Mouse (Mus musculus) ES-Bruce4 (cell line): ENCODE results near the gene Sucnr1. TPM values are rescaled to one million over a fixed set of nuclear protein-coding genes. Genes with fewer than 3 reads are reported as not detected.
"Not testable (repeated sequence)": the region's sequence is repeated elsewhere in the genome, so short reads cannot be mapped to it uniquely, and the experiment has no call there.

ENCODE experiments used
- H3K27ac ChIP-seq: 2 replicates; pipeline ENCODE4 v1.5.1; 2012; ENCODE audit warnings: low read length, inconsistent platforms; ENCODE audit not compliant: insufficient read depth
- H3K27me3 ChIP-seq: 2 replicates; pipeline ENCODE4 v1.6.1; 2012; ENCODE audit warnings: mild to moderate bottlenecking, low read length, inconsistent platforms; ENCODE audit not compliant: control insufficient read depth, poor library complexity, insufficient read depth, severe bottlenecking
- H3K36me3 ChIP-seq: 2 replicates; pipeline ENCODE4 v1.6.1; 2012; ENCODE audit warnings: inconsistent platforms, mild to moderate bottlenecking, low read length, moderate library complexity; ENCODE audit not compliant: control insufficient read depth, poor library complexity, insufficient read depth, severe bottlenecking
- H3K4me1 ChIP-seq: one replicate; pipeline ENCODE4 v1.8.1; 2011; ENCODE audit warnings: low read length; ENCODE audit not compliant: control insufficient read depth, insufficient read depth
- H3K4me3 ChIP-seq: 2 replicates; pipeline ENCODE4 v1.5.1; 2011; ENCODE audit warnings: low read depth, mild to moderate bottlenecking, low read length
- H3K9ac ChIP-seq: 2 replicates; pipeline ENCODE4 v1.6.1; 2012; ENCODE audit warnings: low read depth, mild to moderate bottlenecking, inconsistent platforms; ENCODE audit not compliant: poor library complexity, severe bottlenecking
- H3K9me3 ChIP-seq: replicated peaks from 2 replicates; pipeline ENCODE4 v1.6.1; 2012; ENCODE audit warnings: mild to moderate bottlenecking, low read length, inconsistent platforms; ENCODE audit not compliant: control insufficient read depth, poor library complexity, insufficient read depth, severe bottlenecking
- CTCF ChIP-seq: IDR thresholded peaks from one replicate; pipeline ENCODE4 v1.8.1; 2011; ENCODE audit warnings: low read depth, low read length
- EP300 ChIP-seq: IDR thresholded peaks from 2 replicates; pipeline ENCODE4 v1.6.1; 2011; ENCODE audit warnings: low read depth, low read length; ENCODE audit not compliant: insufficient read depth
- POLR2A ChIP-seq: IDR thresholded peaks from one replicate; pipeline ENCODE4 v1.8.1; 2011; ENCODE audit warnings: low read length; ENCODE audit not compliant: insufficient read depth
- polyA plus RNA-seq: library from polyadenylated mRNA; stranded (reverse); fragments of >200 nt; gene quantifications from 2 replicates; pipeline ENCODE4 v1.2.4, GENCODE M21; 2011; ENCODE audit warnings: low read depth; ENCODE audit not compliant: missing spikeins, insufficient read depth, insufficient read length

The Sucnr1 gene
- polyA plus RNA-seq, 1 experiment: not detected

- no peak overlapping the region for H3K9ac ChIP-seq
- H3K36me3 ChIP-seq: no peaks in the 10 kb centered on the region
- no peak overlapping the region for H3K27ac ChIP-seq
- H3K4me3 ChIP-seq: no peak overlapping the region
- H3K27me3 ChIP-seq: no peaks in the 10 kb centered on the region
- TF ChIP-seq EP300: no peak
- no peak for TF ChIP-seq POLR2A
- TF ChIP-seq CTCF: no peak
- H3K4me1 ChIP-seq: no peaks in the 10 kb centered on the region
- no peaks in the 10 kb centered on the region for H3K9me3 ChIP-seq
These were observed 12.9 kb downstream of the Sucnr1 start for GRCm38 (mm10) chr3:60094386-60095156.

DNA sequence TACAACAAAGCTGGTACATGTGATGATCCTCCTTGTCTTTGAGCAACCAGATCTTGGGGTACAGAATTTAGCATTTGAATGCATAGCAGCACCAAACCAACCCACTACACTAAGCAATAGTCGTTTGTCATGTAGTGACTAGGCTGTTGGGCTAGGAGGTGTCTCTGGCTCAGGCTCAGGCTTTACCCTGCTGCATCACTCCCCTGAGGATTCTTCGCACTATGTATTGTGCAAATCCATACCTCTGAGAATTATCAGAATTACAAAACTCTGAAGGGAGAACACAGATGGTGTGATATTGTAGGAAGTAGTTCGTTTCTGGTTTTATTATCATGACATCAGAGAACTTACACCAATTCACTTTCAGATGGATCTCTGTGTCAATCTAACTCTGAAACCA lies 15.3 kb downstream of the Sucnr1 start:
- no peaks in the 10 kb centered on the region for H3K36me3 ChIP-seq
- H3K9me3 ChIP-seq: no peaks in the 10 kb centered on the region
- TF ChIP-seq POLR2A (no peak), CTCF (no peak), EP300 (no peak)
- no peaks in the 10 kb centered on the region for H3K27me3 ChIP-seq
- no peak overlapping the region for H3K9ac ChIP-seq
- H3K27ac ChIP-seq: no peak overlapping the region
- H3K4me3 ChIP-seq: no peak overlapping the region
- no peaks in the 10 kb centered on the region for H3K4me1 ChIP-seq

DNA sequence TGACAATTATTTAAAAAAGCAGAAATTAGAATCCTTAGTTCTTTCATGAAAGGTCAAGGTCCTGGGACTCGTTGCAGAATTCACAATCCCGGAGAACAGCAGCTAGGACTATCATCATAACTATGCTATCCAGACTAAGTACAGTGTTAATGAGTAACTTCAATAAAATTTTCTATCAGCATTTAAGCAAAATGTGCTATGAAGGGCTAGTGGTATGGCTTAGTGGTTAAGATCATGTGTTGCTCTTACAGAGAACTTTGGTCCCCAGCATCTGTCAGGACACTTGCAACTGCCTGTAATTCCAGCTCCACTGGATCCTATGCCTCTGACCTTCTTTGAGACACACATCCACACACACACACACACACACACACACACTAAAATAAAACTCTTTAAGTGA lies 15.8 kb downstream of the Sucnr1 start:
- H3K36me3 ChIP-seq: no peaks in the 10 kb centered on the region
- H3K4me3 ChIP-seq: no peak overlapping the region
- no peak overlapping the region for H3K27ac ChIP-seq
- no peaks in the 10 kb centered on the region for H3K4me1 ChIP-seq
- no peaks in the 10 kb centered on the region for H3K9me3 ChIP-seq
- no peak overlapping the region for H3K9ac ChIP-seq
- TF ChIP-seq EP300 (no peak), CTCF (no peak), POLR2A (no peak)
- no peaks in the 10 kb centered on the region for H3K27me3 ChIP-seq

DNA sequence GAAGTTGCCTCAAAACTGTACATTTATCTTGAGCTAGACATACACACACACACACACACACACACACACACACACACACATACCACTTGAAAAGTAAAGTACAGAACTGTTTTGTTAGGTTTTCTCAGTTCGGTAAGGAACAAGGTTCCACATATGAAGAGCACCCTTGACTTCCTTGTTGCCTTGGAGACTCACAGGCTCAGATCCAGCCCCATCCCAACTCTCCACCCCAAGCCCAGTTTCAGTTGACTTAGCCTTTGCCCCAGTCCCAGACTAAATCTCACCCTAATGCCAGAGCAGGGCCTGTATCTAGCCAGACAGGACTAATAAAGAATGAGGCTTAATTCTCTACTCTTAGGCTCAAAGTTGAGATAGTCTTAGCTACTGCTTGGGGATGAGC lies 16.9 kb downstream of the Sucnr1 start:
- H3K27ac ChIP-seq: no peak overlapping the region
- H3K36me3 ChIP-seq: no peaks in the 10 kb centered on the region
- TF ChIP-seq CTCF: no peak
- no peak for TF ChIP-seq EP300
- no peak for TF ChIP-seq POLR2A
- H3K9me3 ChIP-seq: no peaks in the 10 kb centered on the region
- no peak overlapping the region for H3K9ac ChIP-seq
- H3K4me1 ChIP-seq: no peaks in the 10 kb centered on the region
- no peaks in the 10 kb centered on the region for H3K27me3 ChIP-seq
- no peak overlapping the region for H3K4me3 ChIP-seq

DNA sequence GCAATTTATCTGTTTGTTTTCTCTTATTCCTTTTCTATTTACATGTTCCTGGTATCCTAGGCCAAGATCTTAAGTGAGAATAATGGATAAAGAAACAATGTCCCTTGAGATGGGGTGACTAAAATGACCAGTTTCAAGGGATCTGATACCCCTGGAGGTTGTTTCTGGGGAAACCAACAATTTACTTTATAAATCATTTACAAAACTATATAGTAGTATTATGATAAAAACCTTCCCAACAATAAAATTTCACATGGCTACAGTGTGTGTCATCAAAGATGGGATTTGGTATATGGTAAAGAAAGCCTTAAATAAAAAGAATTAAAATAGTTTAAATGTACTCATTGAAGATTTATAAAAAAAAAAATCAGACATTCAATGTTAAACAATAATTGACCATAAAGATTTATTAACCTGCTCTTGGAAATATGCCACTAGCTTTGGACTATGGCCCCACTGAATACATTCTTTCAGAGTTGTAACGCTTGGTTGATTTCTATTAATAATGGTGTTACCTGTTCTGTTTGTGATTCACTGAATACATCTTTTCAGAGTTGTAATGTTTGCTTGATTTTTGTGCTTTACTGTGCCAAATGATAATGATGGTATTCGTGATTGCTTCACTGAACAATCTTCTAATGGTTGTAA lies 22.9 kb downstream of the Sucnr1 start:
- H3K9ac ChIP-seq: no peak overlapping the region
- H3K27me3 ChIP-seq: no peaks in the 10 kb centered on the region
- no peaks in the 10 kb centered on the region for H3K36me3 ChIP-seq
- no peak overlapping the region for H3K27ac ChIP-seq
- no peak for TF ChIP-seq EP300
- no peak for TF ChIP-seq CTCF
- no peak for TF ChIP-seq POLR2A
- peaks cover 15% of the 10 kb centered on the region for H3K9me3 ChIP-seq
- H3K4me1 ChIP-seq: no peaks in the 10 kb centered on the region
- no peak overlapping the region for H3K4me3 ChIP-seq

DNA sequence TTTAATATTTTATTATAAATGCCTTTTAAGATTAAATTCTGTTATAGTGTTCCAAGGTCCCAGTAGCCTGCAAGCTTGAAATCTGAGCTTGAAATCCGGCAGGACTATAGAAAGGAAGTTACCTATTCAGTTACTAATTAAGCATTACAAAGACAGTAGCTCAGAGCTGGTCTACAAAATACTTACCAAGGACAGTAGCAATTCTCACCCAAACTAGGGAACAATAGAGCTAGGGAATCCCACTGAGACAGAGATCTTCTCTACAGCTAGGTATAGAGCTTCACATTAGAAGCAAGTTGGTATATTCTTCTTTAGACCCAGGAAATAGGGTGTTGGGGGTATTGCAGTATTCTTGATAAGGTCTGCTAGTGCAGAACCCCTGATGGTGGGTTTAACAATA lies 24.8 kb downstream of the Sucnr1 start:
- H3K9ac ChIP-seq, H3K4me3 ChIP-seq, H3K27ac ChIP-seq, H3K27me3 ChIP-seq, H3K4me1 ChIP-seq, H3K36me3 ChIP-seq: not testable (repeated sequence)
- peaks cover 15% of the 10 kb centered on the region for H3K9me3 ChIP-seq
